Mouse (Mus musculus): ENCODE data around the gene Arid3b. TPM values are rescaled to one million over a fixed set of nuclear protein-coding genes. Genes with fewer than 3 reads are reported as not detected.
A peak's percentile ranks its signal among the peaks of the same experiment; 100 is the strongest.

Gene Arid3b
- polyA plus RNA-seq, 1 experiment from 2014 or later = 4.9 TPM

DNA sequence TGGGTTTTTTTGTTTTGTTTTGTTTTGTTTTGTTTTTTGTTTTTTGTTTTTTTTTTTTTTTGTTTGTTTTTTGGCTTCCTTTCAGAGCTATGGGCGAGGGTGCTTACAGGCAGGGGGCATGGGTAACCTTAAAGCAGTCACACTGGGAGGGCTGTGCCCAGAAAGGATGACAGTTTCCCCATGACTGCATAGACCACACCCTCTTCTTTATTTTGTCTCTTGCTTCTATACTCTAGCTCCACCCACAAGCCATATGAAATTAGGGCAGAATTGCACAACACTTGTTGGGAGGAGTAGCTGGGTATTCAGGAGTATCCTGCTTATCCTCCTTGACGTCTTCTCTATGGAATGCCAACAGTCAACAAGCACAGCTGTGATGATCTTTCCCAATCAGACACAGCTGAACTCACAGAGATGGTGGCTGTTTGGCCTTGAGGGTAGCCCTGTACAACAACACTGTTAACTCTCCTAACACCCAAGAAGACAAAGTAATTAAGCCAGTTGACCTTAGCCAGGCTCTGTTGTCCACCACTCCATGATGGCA, 33.8 kb upstream of the Arid3b start:
- WGBS = 25% methylated on average over 2 of the region's 2 CpGs
- no peak for TF ChIP-seq CTCF (IDR thresholded peaks at IDR 0.05; ENCODE audit: low read depth)
- no peak for ATAC-seq (ENCODE audit: insufficient read depth)

GRCm38 (mm10) chr9:57868767-57869166, 32.2 kb upstream of the Arid3b start:
- H3K9me3 ChIP-seq (ENCODE audit: low read depth, low read length) = no peaks in the 10 kb centered on the region
- H3K27me3 ChIP-seq (ENCODE audit: insufficient read depth, low read length) = no peaks in the 10 kb centered on the region
- no peak for TF ChIP-seq CTCF (IDR thresholded peaks at IDR 0.05; ENCODE audit: low read depth)
- H3K4me2 ChIP-seq = no peak overlapping the region
- no peaks in the 10 kb centered on the region for H3K4me1 ChIP-seq (ENCODE audit: insufficient read depth)
- H3K27ac ChIP-seq (ENCODE audit: low read depth) = no peak overlapping the region
- H3K36me3 ChIP-seq (ENCODE audit: insufficient read depth) = no peaks in the 10 kb centered on the region
- no peak overlapping the region for H3K4me3 ChIP-seq (ENCODE audit: low read depth, low read length)
- no peak overlapping the region for H3K9ac ChIP-seq
- WGBS = 69% methylated on average over 6 of the region's 6 CpGs
- DNase-seq = no peak
- ATAC-seq (ENCODE audit: insufficient read depth) = no peak

More for the DNA sequence above, 33.8 kb upstream of the Arid3b start:
- no peak overlapping the region for H3K4me3 ChIP-seq (ENCODE audit: low read depth, low read length)
- no peak overlapping the region for H3K4me2 ChIP-seq
- no peak overlapping the region for H3K9ac ChIP-seq
- H3K36me3 ChIP-seq (ENCODE audit: insufficient read depth) = no peaks in the 10 kb centered on the region
- H3K27ac ChIP-seq (ENCODE audit: low read depth) = no peak overlapping the region
- no peaks in the 10 kb centered on the region for H3K27me3 ChIP-seq (ENCODE audit: insufficient read depth, low read length)
- H3K4me1 ChIP-seq (ENCODE audit: insufficient read depth) = no peaks in the 10 kb centered on the region
- no peak for DNase-seq
- H3K9me3 ChIP-seq (ENCODE audit: low read depth, low read length) = no peaks in the 10 kb centered on the region

GRCm38 (mm10) chr9:57867880-57868279, 31.3 kb upstream of the Arid3b start:
- Histone ChIP-seq H3K27me3 (ENCODE audit: insufficient read depth, low read length) (no peaks in the 10 kb centered on the region), H3K36me3 (ENCODE audit: insufficient read depth) (no peaks in the 10 kb centered on the region), H3K4me3 (ENCODE audit: low read depth, low read length) (no peak overlapping the region), H3K9ac (no peak overlapping the region), H3K27ac (ENCODE audit: low read depth) (no peak overlapping the region), H3K4me2 (no peak overlapping the region), H3K4me1 (ENCODE audit: insufficient read depth) (no peaks in the 10 kb centered on the region), H3K9me3 (ENCODE audit: low read depth, low read length) (no peaks in the 10 kb centered on the region)
- DNase-seq (no peak), ATAC-seq (ENCODE audit: insufficient read depth) (no peak)
- no peak for TF ChIP-seq CTCF (IDR thresholded peaks at IDR 0.05; ENCODE audit: low read depth)
- WGBS = 74% methylated on average over 5 of the region's 5 CpGs

- TF ChIP-seq CTCF (IDR thresholded peaks at IDR 0.05; ENCODE audit: low read depth) = no peak
- Histone ChIP-seq H3K4me3 (ENCODE audit: low read depth, low read length) (no peak overlapping the region), H3K27me3 (ENCODE audit: insufficient read depth, low read length) (no peaks in the 10 kb centered on the region), H3K9ac (no peak overlapping the region), H3K9me3 (ENCODE audit: low read depth, low read length) (no peaks in the 10 kb centered on the region), H3K4me2 (no peak overlapping the region), H3K27ac (ENCODE audit: low read depth) (no peak overlapping the region), H3K36me3 (ENCODE audit: insufficient read depth) (no peaks in the 10 kb centered on the region), H3K4me1 (ENCODE audit: insufficient read depth) (no peaks in the 10 kb centered on the region)
- ATAC-seq (ENCODE audit: insufficient read depth) = no peak
- DNase-seq = no peak
- WGBS = 84% methylated on average over 4 of the region's 4 CpGs
These were observed 30.6 kb upstream of the Arid3b start for GRCm38 (mm10) chr9:57867236-57867635.

DNA sequence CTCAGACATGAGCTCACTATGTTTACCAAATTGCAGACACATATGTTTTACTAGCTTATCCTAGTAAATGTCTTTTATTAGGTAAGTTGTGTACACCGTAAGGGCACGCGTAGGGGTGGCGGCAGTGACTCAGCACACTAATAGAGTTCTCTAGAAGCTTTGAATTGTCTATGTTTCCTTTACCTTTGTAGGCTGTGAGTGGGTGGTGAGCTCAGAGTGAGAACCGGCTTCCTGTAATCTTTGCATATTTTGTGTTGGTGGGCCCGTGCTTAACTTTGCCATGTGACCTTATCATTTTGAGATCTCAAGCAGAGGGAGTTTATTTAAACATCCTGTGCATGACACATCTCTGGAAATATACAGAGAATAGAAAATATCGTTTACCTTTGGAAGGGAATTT, 29.9 kb upstream of the Arid3b start:
- WGBS = 59% methylated on average over 7 of the region's 7 CpGs
- no peak for ATAC-seq (ENCODE audit: insufficient read depth)

GRCm38 (mm10) chr9:57864336-57864735, 27.7 kb upstream of the Arid3b start:
- no peaks in the 10 kb centered on the region for H3K27me3 ChIP-seq (ENCODE audit: insufficient read depth, low read length)
- H3K9me3 ChIP-seq (ENCODE audit: low read depth, low read length) = no peaks in the 10 kb centered on the region
- H3K27ac ChIP-seq (ENCODE audit: low read depth) = no peak overlapping the region
- TF ChIP-seq CTCF (IDR thresholded peaks at IDR 0.05; ENCODE audit: low read depth) = no peak
- no peak overlapping the region for H3K4me2 ChIP-seq
- no peak for ATAC-seq (ENCODE audit: insufficient read depth)
- no peak overlapping the region for H3K4me3 ChIP-seq (ENCODE audit: low read depth, low read length)
- no peaks in the 10 kb centered on the region for H3K36me3 ChIP-seq (ENCODE audit: insufficient read depth)
- peak; percentile 54 for DNase-seq
- no peak overlapping the region for H3K9ac ChIP-seq
- no peaks in the 10 kb centered on the region for H3K4me1 ChIP-seq (ENCODE audit: insufficient read depth)

More for the DNA sequence above, 29.9 kb upstream of the Arid3b start:
- H3K27me3 ChIP-seq (ENCODE audit: insufficient read depth, low read length) = no peaks in the 10 kb centered on the region
- H3K9me3 ChIP-seq (ENCODE audit: low read depth, low read length) = no peaks in the 10 kb centered on the region
- no peaks in the 10 kb centered on the region for H3K4me1 ChIP-seq (ENCODE audit: insufficient read depth)
- no peak overlapping the region for H3K9ac ChIP-seq
- no peaks in the 10 kb centered on the region for H3K36me3 ChIP-seq (ENCODE audit: insufficient read depth)
- H3K27ac ChIP-seq (ENCODE audit: low read depth) = no peak overlapping the region
- TF ChIP-seq CTCF (IDR thresholded peaks at IDR 0.05; ENCODE audit: low read depth) = no peak
- no peak overlapping the region for H3K4me2 ChIP-seq
- DNase-seq = peak; percentile 13
- H3K4me3 ChIP-seq (ENCODE audit: low read depth, low read length) = no peak overlapping the region

- Histone ChIP-seq H3K27me3 (ENCODE audit: insufficient read depth, low read length) (no peaks in the 10 kb centered on the region), H3K9me3 (ENCODE audit: low read depth, low read length) (no peaks in the 10 kb centered on the region), H3K9ac (no peak overlapping the region), H3K27ac (ENCODE audit: low read depth) (no peak overlapping the region), H3K4me2 (no peak overlapping the region), H3K4me3 (ENCODE audit: low read depth, low read length) (no peak overlapping the region), H3K4me1 (ENCODE audit: insufficient read depth) (no peaks in the 10 kb centered on the region), H3K36me3 (ENCODE audit: insufficient read depth) (no peaks in the 10 kb centered on the region)
- 42% methylated on average over 9 of the region's 9 CpGs for WGBS
- DNase-seq = peak; percentile 74
- no peak for ATAC-seq (ENCODE audit: insufficient read depth)
- TF ChIP-seq CTCF (IDR thresholded peaks at IDR 0.05; ENCODE audit: low read depth) = peak; percentile 67
These were observed 25.4 kb upstream of the Arid3b start for GRCm38 (mm10) chr9:57861951-57862471.

Measured in lung, embryonic 14.5 days (tissue).